Mouse (Mus musculus) brain, embryonic 18.5 days (tissue): ENCODE measurements around the gene Mageb5.
"Not testable (repeated sequence)": the region's sequence is repeated elsewhere in the genome, so short reads cannot be mapped to it uniquely, and the experiment has no call there.

Experiments
- DNase-seq: peaks from one replicate; pipeline ENCODE4 v3.0.0-alpha.2; 2012; ENCODE audit warnings: low read depth, low spot score

Gene Mageb5

GRCm38 (mm10) chrX:91782918-91783317, at the start of gene Mageb5:
Gene Mageb5, minus strand, starts transcription at chrX:91783018.
- not testable (repeated sequence) for DNase-seq

- DNase-seq = not testable (repeated sequence)
Measured at GRCm38 (mm10) chrX:91759591-91760226, 23.1 kb downstream of the Mageb5 start.
